Mouse (Mus musculus): Measurements from ENCODE around the gene Nt5c2. TPM values are rescaled to one million over a fixed set of nuclear protein-coding genes. Genes with fewer than 3 reads are reported as not detected.
A peak's percentile ranks its signal among the peaks of the same experiment; 100 is the strongest.

The Nt5c2 gene
- polyA plus RNA-seq, 1 experiment from 2014 or later, result 23.0 TPM

- Histone ChIP-seq H3K9ac (ENCODE audit: low read depth, low read length) (no peak overlapping the region), H3K9me3 (ENCODE audit: control insufficient read depth) (no peaks in the 10 kb centered on the region), H3K27me3 (replicated peaks; ENCODE audit: control insufficient read depth, insufficient read depth, low read length) (no peaks in the 10 kb centered on the region), H3K36me3 (ENCODE audit: control insufficient read depth, insufficient read depth) (peaks cover 17% of the 10 kb centered on the region), H3K4me2 (replicated peaks; ENCODE audit: low read depth) (no peak overlapping the region), H3K27ac (ENCODE audit: low read depth, low read length) (no peak overlapping the region), H3K4me1 (replicated peaks; ENCODE audit: control insufficient read depth, insufficient read depth, low read length) (no peaks in the 10 kb centered on the region), H3K4me3 (ENCODE audit: low read depth, low read length) (no peak overlapping the region)
- TF ChIP-seq CTCF (IDR thresholded peaks at IDR 0.05; ENCODE audit: low read depth), result no peak
- ATAC-seq, result no peak
- 97% methylated on average over 2 of the region's 2 CpGs for WGBS
These were observed 135.1 kb downstream of the Nt5c2 start for GRCm38 (mm10) chr19:46879876-46880275.

- 44% methylated on average over 13 of the region's 13 CpGs for WGBS
- peaks cover 6% of the 10 kb centered on the region for H3K36me3 ChIP-seq (ENCODE audit: control insufficient read depth, insufficient read depth)
- ATAC-seq, result no peak
- no peaks in the 10 kb centered on the region for H3K27me3 ChIP-seq (replicated peaks; ENCODE audit: control insufficient read depth, insufficient read depth, low read length)
- no peak overlapping the region for H3K9ac ChIP-seq (ENCODE audit: low read depth, low read length)
- H3K4me1 ChIP-seq (replicated peaks; ENCODE audit: control insufficient read depth, insufficient read depth, low read length), result no peaks in the 10 kb centered on the region
- H3K4me3 ChIP-seq (ENCODE audit: low read depth, low read length), result no peak overlapping the region
- no peaks in the 10 kb centered on the region for H3K9me3 ChIP-seq (ENCODE audit: control insufficient read depth)
- TF ChIP-seq CTCF (IDR thresholded peaks at IDR 0.05; ENCODE audit: low read depth), result peak; percentile 61
- H3K27ac ChIP-seq (ENCODE audit: low read depth, low read length), result no peak overlapping the region
- no peak overlapping the region for H3K4me2 ChIP-seq (replicated peaks; ENCODE audit: low read depth)
These were observed 136.6 kb downstream of the Nt5c2 start for GRCm38 (mm10) chr19:46878346-46878745.

- H3K36me3 ChIP-seq (ENCODE audit: control insufficient read depth, insufficient read depth), result peaks cover 2% of the 10 kb centered on the region
- no peak for TF ChIP-seq CTCF (IDR thresholded peaks at IDR 0.05; ENCODE audit: low read depth)
- H3K4me3 ChIP-seq (ENCODE audit: low read depth, low read length), result no peak overlapping the region
- H3K27me3 ChIP-seq (replicated peaks; ENCODE audit: control insufficient read depth, insufficient read depth, low read length), result no peaks in the 10 kb centered on the region
- H3K4me2 ChIP-seq (replicated peaks; ENCODE audit: low read depth), result no peak overlapping the region
- no peak overlapping the region for H3K9ac ChIP-seq (ENCODE audit: low read depth, low read length)
- H3K27ac ChIP-seq (ENCODE audit: low read depth, low read length), result no peak overlapping the region
- ATAC-seq, result no peak
- no peaks in the 10 kb centered on the region for H3K4me1 ChIP-seq (replicated peaks; ENCODE audit: control insufficient read depth, insufficient read depth, low read length)
- WGBS, result 85% methylated on average over 13 of the region's 13 CpGs
- no peaks in the 10 kb centered on the region for H3K9me3 ChIP-seq (ENCODE audit: control insufficient read depth)
These were observed 137.1 kb downstream of the Nt5c2 start for GRCm38 (mm10) chr19:46877886-46878285.

- H3K4me1 ChIP-seq (replicated peaks; ENCODE audit: control insufficient read depth, insufficient read depth, low read length), result no peaks in the 10 kb centered on the region
- H3K9me3 ChIP-seq (ENCODE audit: control insufficient read depth), result no peaks in the 10 kb centered on the region
- no peak overlapping the region for H3K4me2 ChIP-seq (replicated peaks; ENCODE audit: low read depth)
- peak; percentile 91 for TF ChIP-seq CTCF (IDR thresholded peaks at IDR 0.05; ENCODE audit: low read depth)
- ATAC-seq, result peak; percentile 61
- H3K27ac ChIP-seq (ENCODE audit: low read depth, low read length), result no peak overlapping the region
- H3K36me3 ChIP-seq (ENCODE audit: control insufficient read depth, insufficient read depth), result no peaks in the 10 kb centered on the region; the same call in 1 of the 2 replicates
- no peaks in the 10 kb centered on the region for H3K27me3 ChIP-seq (replicated peaks; ENCODE audit: control insufficient read depth, insufficient read depth, low read length)
- H3K9ac ChIP-seq (ENCODE audit: low read depth, low read length), result no peak overlapping the region
- H3K4me3 ChIP-seq (ENCODE audit: low read depth, low read length), result no peak overlapping the region
- 32% methylated on average over 12 of the region's 12 CpGs for WGBS
These were observed 139.2 kb downstream of the Nt5c2 start for GRCm38 (mm10) chr19:46875790-46876189.

- no peak for TF ChIP-seq CTCF (IDR thresholded peaks at IDR 0.05; ENCODE audit: low read depth)
- H3K27me3 ChIP-seq (replicated peaks; ENCODE audit: control insufficient read depth, insufficient read depth, low read length), result no peaks in the 10 kb centered on the region
- H3K4me3 ChIP-seq (ENCODE audit: low read depth, low read length), result no peak overlapping the region
- no peak overlapping the region for H3K9ac ChIP-seq (ENCODE audit: low read depth, low read length)
- ATAC-seq, result no peak
- 65% methylated on average over 3 of the region's 3 CpGs for WGBS
- no peaks in the 10 kb centered on the region for H3K36me3 ChIP-seq (ENCODE audit: control insufficient read depth, insufficient read depth)
- H3K9me3 ChIP-seq (ENCODE audit: control insufficient read depth), result no peaks in the 10 kb centered on the region
- H3K4me2 ChIP-seq (replicated peaks; ENCODE audit: low read depth), result no peak overlapping the region
- no peaks in the 10 kb centered on the region for H3K4me1 ChIP-seq (replicated peaks; ENCODE audit: control insufficient read depth, insufficient read depth, low read length)
- no peak overlapping the region for H3K27ac ChIP-seq (ENCODE audit: low read depth, low read length)
These were observed 141.0 kb downstream of the Nt5c2 start for GRCm38 (mm10) chr19:46873924-46874323.

- H3K4me3 ChIP-seq (ENCODE audit: low read depth, low read length), result no peak overlapping the region
- no peak overlapping the region for H3K27ac ChIP-seq (ENCODE audit: low read depth, low read length)
- H3K36me3 ChIP-seq (ENCODE audit: control insufficient read depth, insufficient read depth), result no peaks in the 10 kb centered on the region
- no peaks in the 10 kb centered on the region for H3K4me1 ChIP-seq (replicated peaks; ENCODE audit: control insufficient read depth, insufficient read depth, low read length)
- TF ChIP-seq CTCF (IDR thresholded peaks at IDR 0.05; ENCODE audit: low read depth), result no peak
- no peak for ATAC-seq
- no peak overlapping the region for H3K9ac ChIP-seq (ENCODE audit: low read depth, low read length)
- H3K9me3 ChIP-seq (ENCODE audit: control insufficient read depth), result no peaks in the 10 kb centered on the region
- no peaks in the 10 kb centered on the region for H3K27me3 ChIP-seq (replicated peaks; ENCODE audit: control insufficient read depth, insufficient read depth, low read length)
- H3K4me2 ChIP-seq (replicated peaks; ENCODE audit: low read depth), result no peak overlapping the region
- WGBS, result 66% methylated on average over 7 of the region's 7 CpGs
These were observed 143.3 kb downstream of the Nt5c2 start for GRCm38 (mm10) chr19:46871651-46872050.

GRCm38 (mm10) chr19:46871096-46871495 lies 143.9 kb downstream of the Nt5c2 start:
- no peak for TF ChIP-seq CTCF (IDR thresholded peaks at IDR 0.05; ENCODE audit: low read depth)
- H3K4me3 ChIP-seq (ENCODE audit: low read depth, low read length), result no peak overlapping the region
- no peak for ATAC-seq
- no peak overlapping the region for H3K4me2 ChIP-seq (replicated peaks; ENCODE audit: low read depth)
- H3K36me3 ChIP-seq (ENCODE audit: control insufficient read depth, insufficient read depth), result no peaks in the 10 kb centered on the region
- no peak overlapping the region for H3K27ac ChIP-seq (ENCODE audit: low read depth, low read length)
- no peaks in the 10 kb centered on the region for H3K4me1 ChIP-seq (replicated peaks; ENCODE audit: control insufficient read depth, insufficient read depth, low read length)
- 93% methylated on average over 4 of the region's 4 CpGs for WGBS
- H3K9ac ChIP-seq (ENCODE audit: low read depth, low read length), result no peak overlapping the region
- H3K9me3 ChIP-seq (ENCODE audit: control insufficient read depth), result no peaks in the 10 kb centered on the region
- no peaks in the 10 kb centered on the region for H3K27me3 ChIP-seq (replicated peaks; ENCODE audit: control insufficient read depth, insufficient read depth, low read length)

All from intestine, postnatal 0 days (tissue).